Mouse (Mus musculus): ENCODE measurements around the gene Scgb2b17. TPM values are rescaled to one million over a fixed set of nuclear protein-coding genes. Genes with fewer than 3 reads are reported as not detected.
"Not testable (repeated sequence)": the region's sequence is repeated elsewhere in the genome, so short reads cannot be mapped to it uniquely, and the experiment has no call there.

Gene Scgb2b17
- polyA plus RNA-seq (2012; fragmentation: generic; extraction: Trizol), result not detected
- long read RNA-seq, experiment 1, result 0 reads
- long read RNA-seq, experiment 2, result 0 reads

- not testable (repeated sequence) for H3K79me3 ChIP-seq (ENCODE audit: low read depth); H3K79me2 ChIP-seq (ENCODE audit: control insufficient read depth, insufficient read depth); H3ac ChIP-seq (ENCODE audit: control insufficient read depth, insufficient read length, low read depth); H3K27me3 ChIP-seq (ENCODE audit: control insufficient read depth, insufficient read depth, insufficient read length); H3K4me3 ChIP-seq (ENCODE audit: insufficient read depth, poor library complexity, severe bottlenecking); H3K36me3 ChIP-seq (ENCODE audit: control insufficient read depth, insufficient read depth)
Observed at GRCm38 (mm10) chr7:33056461-33056860, at the start of gene Scgb2b17. Scgb2b17 (minus strand) TSS chr7:33056561.

- not testable (repeated sequence) for H3K27me3 ChIP-seq (ENCODE audit: control insufficient read depth, insufficient read depth, insufficient read length); H3K4me3 ChIP-seq (ENCODE audit: insufficient read depth, poor library complexity, severe bottlenecking); H3ac ChIP-seq (ENCODE audit: control insufficient read depth, insufficient read length, low read depth); H3K36me3 ChIP-seq (ENCODE audit: control insufficient read depth, insufficient read depth); H3K79me3 ChIP-seq (ENCODE audit: low read depth); H3K79me2 ChIP-seq (ENCODE audit: control insufficient read depth, insufficient read depth)
Observed at GRCm38 (mm10) chr7:33063149-33063548, 6.8 kb upstream of the Scgb2b17 start, which contains the start of gene Scgb1b17. Scgb1b17 (plus strand) TSS chr7:33063449.

Other genes with a start within 250 kb of the Scgb2b17 start
- gene Scgb2b15, start 226.9 kb downstream of the Scgb2b17 start, polyA plus RNA-seq (2012; fragmentation: generic; extraction: Trizol), result not detected
- not detected for gene Scgb1b15, start 220.0 kb downstream of the Scgb2b17 start, polyA plus RNA-seq (2012; fragmentation: generic; extraction: Trizol)
- not detected for gene Scgb1b17, start 6.9 kb upstream of the Scgb2b17 start, polyA plus RNA-seq (2012; fragmentation: generic; extraction: Trizol)
- gene Scgb2b18, start 117.3 kb upstream of the Scgb2b17 start, polyA plus RNA-seq (2012; fragmentation: generic; extraction: Trizol), result not detected
- gene Scgb1b18, start 129.0 kb upstream of the Scgb2b17 start, polyA plus RNA-seq (2012; fragmentation: generic; extraction: Trizol), result not detected
- gene Scgb2b19, start 223.8 kb upstream of the Scgb2b17 start, polyA plus RNA-seq (2012; fragmentation: generic; extraction: Trizol), result not detected
- gene Scgb1b19, start 230.7 kb upstream of the Scgb2b17 start, polyA plus RNA-seq (2012; fragmentation: generic; extraction: Trizol), result not detected

Data from C2C12 (cell line).